10 mouse cellular contexts compared by ENCODE assay signal in the genomic region with DNA sequence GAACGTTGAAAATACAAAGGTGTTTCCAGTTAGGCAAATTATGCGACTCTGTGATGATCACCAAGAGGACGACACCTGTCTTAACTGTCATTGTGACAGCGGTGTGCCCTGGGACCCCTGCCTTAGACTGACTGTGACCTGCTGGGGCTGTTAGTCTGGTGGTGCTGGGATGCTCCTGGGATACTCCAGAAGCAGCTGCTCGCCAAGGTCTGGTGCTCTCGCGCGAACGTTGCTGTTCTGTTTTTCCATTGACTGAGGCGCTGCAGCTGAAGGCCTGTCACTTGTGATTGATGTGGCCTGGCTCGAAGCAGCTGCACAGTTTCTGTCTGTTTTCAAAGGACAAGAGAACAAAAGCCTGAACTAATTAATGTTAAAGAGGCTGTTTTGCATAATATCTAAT. TPM values are rescaled to one million over a fixed set of nuclear protein-coding genes. Genes with fewer than 3 reads are reported as not detected.
DNase-seq lines count a peak whose midpoint lies in the region; ATAC-seq and TF ChIP-seq lines count a peak whose summit lies in the region.
"Had no signal": no experiment of that assay in that cellular context is flagged by ENCODE, and none has a peak within 500 bp of the region (broad histone marks: within the 10 kb centered on the region; RNA-seq: fewer than 3 reads in every experiment).

No protein-coding gene starts in this region.

- TF ChIP-seq RAD21 in CH12.LX (IDR thresholded peaks at IDR 0.05; ENCODE audit: low read depth, low read length): no peak

- in situ Hi-C loops in CH12.LX (cut with MboI; ENCODE audit: low pct_ligation_motif_present, low pct_unique_long_range_greater_than_20kb, low sequenced_read_pairs): no loop called here

- no peaks in the 10 kb centered on the region for H3K27me3 ChIP-seq in heart, embryonic 11.5 days (ENCODE audit: control insufficient read depth, insufficient read depth, low read length)
- H3K27me3 ChIP-seq in heart, adult 2 months (ENCODE audit: control insufficient read depth, insufficient read depth, low read length): no peaks in the 10 kb centered on the region
- H3K27me3 ChIP-seq in CH12.LX (replicated peaks): no peaks in the 10 kb centered on the region
- H3K27me3 ChIP-seq in midbrain, embryonic 16.5 days (ENCODE audit: control insufficient read depth, insufficient read depth, low read depth, low read length): no peaks in the 10 kb centered on the region
- H3K27me3 ChIP-seq: liver, embryonic 12.5 days had no signal

- intact Hi-C loops in heart, adult 2 months (cut with DNase I): loop anchor here (5.0 kb wide), 1 partner anchor 409 kb away; no protein-coding TSS in a partner anchor

- H3K9me3 ChIP-seq in heart, embryonic 11.5 days (replicated peaks; ENCODE audit: control insufficient read depth, low read length): no peaks in the 10 kb centered on the region
- H3K9me3 ChIP-seq in CH12.LX (replicated peaks; ENCODE audit: low read length): peaks cover 12% of the 10 kb centered on the region
- no peaks in the 10 kb centered on the region for H3K9me3 ChIP-seq in midbrain, embryonic 16.5 days (replicated peaks; ENCODE audit: control insufficient read depth, low read length, poor library complexity, severe bottlenecking)

- H3K4me3 ChIP-seq in heart, embryonic 11.5 days (ENCODE audit: low read depth, low read length): no peak overlapping the region
- no peak overlapping the region for H3K4me3 ChIP-seq in heart, adult 2 months
- H3K4me3 ChIP-seq in CH12.LX (replicated peaks in 1 of 3; ENCODE audit: low read depth in 2 of 3, low read length in 2 of 3, poor library complexity in 1 of 3): no peak overlapping the region
- H3K4me3 ChIP-seq in midbrain, embryonic 16.5 days (ENCODE audit: low read depth, low read length): no peak overlapping the region
- no peak overlapping the region for H3K4me3 ChIP-seq in layer of hippocampus, adult 2 months
- H3K4me3 ChIP-seq: liver, embryonic 12.5 days had no signal

- TF ChIP-seq POLR2A in heart, adult 2 months (IDR thresholded peaks at IDR 0.05; ENCODE audit: insufficient read depth, low read depth, low read length): no peak
- no peak for TF ChIP-seq POLR2A in CH12.LX (IDR thresholded peaks at IDR 0.05; ENCODE audit: low read depth, low read length)

- peaks cover 14% of the 10 kb centered on the region for H3K4me1 ChIP-seq in heart, embryonic 11.5 days (ENCODE audit: control insufficient read depth, insufficient read depth, low read length)
- peaks cover 3% of the 10 kb centered on the region for H3K4me1 ChIP-seq in heart, adult 2 months (ENCODE audit: control insufficient read depth, insufficient read depth, low read length)
- peaks cover 8 to 67% of the 10 kb centered on the region in 2 experiments; a peak in 3 of 4 replicates for H3K4me1 ChIP-seq in CH12.LX (ENCODE audit: control insufficient read depth in 1 of 2, insufficient read depth in 2 of 2)
- H3K4me1 ChIP-seq in midbrain, embryonic 16.5 days (ENCODE audit: control insufficient read depth, insufficient read depth, low read length): 0 out of 2 replicates have a peak, but pooled peaks cover 6% of the 10 kb centered on the region

- H3K4me2 ChIP-seq in heart, embryonic 11.5 days: no peak overlapping the region
- no peak overlapping the region for H3K4me2 ChIP-seq in CH12.LX (ENCODE audit: insufficient read depth, low read depth, poor library complexity, severe bottlenecking)
- no peak overlapping the region for H3K4me2 ChIP-seq in midbrain, embryonic 16.5 days (ENCODE audit: low read length)
- H3K4me2 ChIP-seq: liver, embryonic 12.5 days had no signal

- ATAC-seq in heart, embryonic 11.5 days (replicated peaks; ENCODE audit: insufficient number of reproducible peaks, low FRiP score, low TSS enrichment): no peak
- peak; percentile 51; the same call in 1 of the 2 replicates for ATAC-seq in midbrain, embryonic 16.5 days
- no peak for ATAC-seq in frontal cortex, adult (ENCODE audit: low TSS enrichment)
- no peak for ATAC-seq in megakaryocyte progenitor cell, adult 5-6 weeks (replicated peaks; ENCODE audit: poor library complexity)
- ATAC-seq: liver, embryonic 12.5 days had no signal

- 52% methylated on average over 11 of the region's 11 CpGs for WGBS in heart, embryonic 11.5 days (ENCODE audit: insufficient replicate concordance)
- WGBS in heart, adult 2 months: 84% methylated on average over 11 of the region's 11 CpGs
- WGBS in midbrain, embryonic 16.5 days: 39% methylated on average over 11 of the region's 11 CpGs

- no peak for DNase-seq in heart, adult 2 months
- DNase-seq in CH12.LX (ENCODE audit: extremely low read depth): peak; percentile 69
- DNase-seq in forelimb bud, embryonic 11.5 days (ENCODE audit: low read depth, low spot score): peak; percentile 17
- DNase-seq in layer of hippocampus, adult 2 months (ENCODE audit: low spot score in 2 of 2): no peak
- DNase-seq: heart, postnatal 10 days had no signal

- H3K9ac ChIP-seq in heart, embryonic 11.5 days (ENCODE audit: low read depth, low read length): no peak overlapping the region
- no peak overlapping the region for H3K9ac ChIP-seq in heart, adult 2 months (ENCODE audit: low read depth, low read length)
- no peak overlapping the region for H3K9ac ChIP-seq in CH12.LX (ENCODE audit: insufficient read depth, low read depth)
- H3K9ac ChIP-seq in midbrain, embryonic 16.5 days (ENCODE audit: low read depth, low read length): no peak overlapping the region
- H3K9ac ChIP-seq: liver, embryonic 12.5 days had no signal

- 0 out of 2 replicates have a peak, but pooled peaks cover 3% of the 10 kb centered on the region for H3K36me3 ChIP-seq in heart, embryonic 11.5 days (ENCODE audit: control insufficient read depth, insufficient read depth, low read length)
- H3K36me3 ChIP-seq in heart, adult 2 months (ENCODE audit: control insufficient read depth, insufficient read depth, low read length): no peaks in the 10 kb centered on the region
- peaks cover 41 to 59% of the 10 kb centered on the region in 2 experiments for H3K36me3 ChIP-seq in CH12.LX (replicated peaks in 1 of 2; ENCODE audit: control insufficient read depth in 1 of 2, insufficient read depth in 1 of 2, low read length in 1 of 2)
- H3K36me3 ChIP-seq in midbrain, embryonic 16.5 days (ENCODE audit: control insufficient read depth, insufficient read depth, low read length): peaks cover 7% of the 10 kb centered on the region; the same call in 1 of the 2 replicates

- no peaks in the 10 kb centered on the region for H3K79me2 ChIP-seq in heart, adult 2 months (replicated peaks; ENCODE audit: control insufficient read depth, insufficient read depth, low read length)
- H3K79me2 ChIP-seq in CH12.LX (replicated peaks; ENCODE audit: control insufficient read depth, extremely low read depth, insufficient read depth, poor library complexity, severe bottlenecking): no peaks in the 10 kb centered on the region; the same call in 1 of the 2 replicates

- no peak for TF ChIP-seq CTCF in heart, adult 2 months (IDR thresholded peaks at IDR 0.05)
- TF ChIP-seq CTCF in CH12.LX (conservative IDR thresholded peaks at IDR 0.05 in 1 of 2, IDR thresholded peaks at IDR 0.05 in 1 of 2; ENCODE audit: low read depth in 2 of 2, low read length in 2 of 2): no peak
- no peak for TF ChIP-seq CTCF in layer of hippocampus, adult 2 months (conservative IDR thresholded peaks at IDR 0.05)

- no peak for TF ChIP-seq EP300 in heart, adult 2 months (IDR thresholded peaks at IDR 0.05; ENCODE audit: insufficient read depth, low read depth, low read length)
- TF ChIP-seq EP300 in CH12.LX (IDR thresholded peaks at IDR 0.05; ENCODE audit: low read length): peak; percentile 70

- dilution Hi-C loops in CH12.LX (cut with MboI; ENCODE audit: extremely low pct_ligation_motif_present, extremely low pct_unique_long_range_greater_than_20kb, low sequenced_read_pairs): no loop called here

- peak overlapping the region; percentile 82; the same call in 1 of the 2 replicates for H3K27ac ChIP-seq in heart, embryonic 11.5 days (ENCODE audit: low read depth, low read length)
- no peak overlapping the region for H3K27ac ChIP-seq in heart, adult 2 months
- H3K27ac ChIP-seq in CH12.LX (ENCODE audit: insufficient read depth, low read depth): peak overlapping the region; percentile 62
- H3K27ac ChIP-seq in midbrain, embryonic 16.5 days (ENCODE audit: low read length): peak overlapping the region; percentile 12; the same call in 1 of the 2 replicates
- H3K27ac ChIP-seq in layer of hippocampus, adult 2 months: no peak overlapping the region
- H3K27ac ChIP-seq: liver, embryonic 12.5 days had no signal

TF ChIP-seq in CH12.LX, 34 proteins besides CTCF, POLR2A, EP300 and RAD21:
- TF ChIP-seq CHD2 (IDR thresholded peaks at IDR 0.05; ENCODE audit: low read length) (peak; percentile 92), SIN3A (IDR thresholded peaks at IDR 0.05; ENCODE audit: low read length) (peak; percentile 67), MXI1 (IDR thresholded peaks at IDR 0.05; ENCODE audit: low read depth, low read length) (peak; percentile 70; the same call in 1 of the 2 replicates), BHLHE40 (IDR thresholded peaks at IDR 0.05; ENCODE audit: low read depth, low read length) (peak; percentile 54), ETS1 (conservative IDR thresholded peaks at IDR 0.05; ENCODE audit: low read depth, low read length) (peak; percentile 87), IRF4 (IDR thresholded peaks at IDR 0.05; ENCODE audit: low read depth, low read length) (peak; percentile 45; the same call in 1 of the 2 replicates), USF2 (conservative IDR thresholded peaks at IDR 0.05; ENCODE audit: low read depth, low read length) (no peak), ZNF384 (IDR thresholded peaks at IDR 0.05; ENCODE audit: low read depth, low read length) (peak; percentile 5; the same call in 1 of the 2 replicates), MEF2A (IDR thresholded peaks at IDR 0.05; ENCODE audit: borderline replicate concordance, low read depth, low read length) (peak; percentile 74; the same call in 1 of the 2 replicates), TCF12 (IDR thresholded peaks at IDR 0.05; ENCODE audit: low read depth, low read length) (peak; percentile 86), POLR2AphosphoS2 (IDR thresholded peaks at IDR 0.05; ENCODE audit: low read depth, low read length) (no peak)

RNA-seq across cellular contexts. Expression of a gene that starts 36.2 kb away (rescaled TPM):
- polyA plus RNA-seq in heart, embryonic 11.5 days (2014; fragmentation: Nextera tagmentation; extraction: Ambion mirVana): 18.9 and 24.0 TPM in 2 replicates
- 10 to 100 TPM; 12.1 to 13.8 TPM for total RNA-seq in heart, adult 2 months (2021)
- 7.9 and 11.8 TPM in 2 replicates for polyA plus RNA-seq in heart, adult 2 months (2012; rRNA removed)
- total RNA-seq in CH12.LX (2012; rRNA removed) (17.6 and 17.8 TPM in 2 replicates), CH12.LX (2014; rRNA removed) (25.0 and 25.7 TPM in 2 replicates)
- 26.0 and 28.2 TPM in 2 replicates for polyA plus RNA-seq in CH12.LX (2012; ENCODE audit: insufficient read length, low read depth)
- 26.1 and 26.3 TPM in 2 replicates for polyA plus RNA-seq in midbrain, embryonic 16.5 days (2015; fragmentation: Nextera tagmentation; extraction: Ambion mirVana)
- total RNA-seq in layer of hippocampus, adult 2 months (2021): 1 to 10 TPM; 8.8 to 9.5 TPM
- 10.0 and 10.4 TPM in 2 replicates for total RNA-seq in megakaryocyte progenitor cell, adult 5-6 weeks (2015)
- total RNA-seq in megakaryocyte progenitor cell, adult 5-6 weeks (2017): 12.7 and 13.3 TPM in 2 replicates

Comparison
In these comparisons a context has a peak if more than half of its experiments do, and no peak if none do; other contexts are left out.
1. H3K27ac ChIP-seq: peak in heart, embryonic 11.5 days (single experiment), CH12.LX (single experiment) and midbrain, embryonic 16.5 days (single experiment); none in heart, adult 2 months (single experiment) and layer of hippocampus, adult 2 months (single experiment).
2. DNase-seq: peak in CH12.LX (single experiment) and forelimb bud, embryonic 11.5 days (single experiment); none in heart, adult 2 months (0 of 2) and layer of hippocampus, adult 2 months (0 of 2).